Mouse (Mus musculus) cortical plate, adult 2 months (tissue): ENCODE measurements around the gene Nob1. TPM values are rescaled to one million over a fixed set of nuclear protein-coding genes. Genes with fewer than 3 reads are reported as not detected.
A peak's percentile ranks its signal among the peaks of the same experiment; 100 is the strongest.

Experiments used
- H3K27ac ChIP-seq: fragments of 200-500 bp; 2 replicates; pipeline ENCODE4 v1.5.1; 2012; ENCODE audit warnings: low read length, control low read depth, inconsistent platforms; ENCODE audit not compliant: insufficient read depth
- H3K4me1 ChIP-seq: fragments of 200-500 bp; 2 replicates; pipeline ENCODE4 v1.6.1; 2011; ENCODE audit warnings: low read length; ENCODE audit not compliant: control insufficient read depth, insufficient read depth
- H3K4me3 ChIP-seq: fragments of 200-500 bp; 2 replicates; pipeline ENCODE4 v1.5.1; 2011; ENCODE audit warnings: mild to moderate bottlenecking, low read length, control low read depth; ENCODE audit not compliant: insufficient read depth
- CTCF ChIP-seq: fragments of 200-500 bp; IDR thresholded peaks from 2 replicates; pipeline ENCODE4 v1.5.1; 2011; ENCODE audit warnings: mild to moderate bottlenecking, control low read depth, low read length; ENCODE audit not compliant: insufficient read depth; ENCODE audit errors: extremely low read depth
- POLR2A ChIP-seq: fragments of 200-500 bp; IDR thresholded peaks from 2 replicates; pipeline ENCODE4 v1.6.1; 2011; ENCODE audit warnings: mild to moderate bottlenecking, low read length, control low read depth; ENCODE audit not compliant: insufficient read depth; ENCODE audit errors: extremely low read depth
- polyA plus RNA-seq: library from polyadenylated mRNA; depleted of rRNA; stranded (reverse); fragments of >200 nt; gene quantifications from 2 replicates; pipeline ENCODE4 v1.2.3, GENCODE M21; 2012

Gene Nob1
- polyA plus RNA-seq, 1 experiment, result 54.1 TPM

DNA sequence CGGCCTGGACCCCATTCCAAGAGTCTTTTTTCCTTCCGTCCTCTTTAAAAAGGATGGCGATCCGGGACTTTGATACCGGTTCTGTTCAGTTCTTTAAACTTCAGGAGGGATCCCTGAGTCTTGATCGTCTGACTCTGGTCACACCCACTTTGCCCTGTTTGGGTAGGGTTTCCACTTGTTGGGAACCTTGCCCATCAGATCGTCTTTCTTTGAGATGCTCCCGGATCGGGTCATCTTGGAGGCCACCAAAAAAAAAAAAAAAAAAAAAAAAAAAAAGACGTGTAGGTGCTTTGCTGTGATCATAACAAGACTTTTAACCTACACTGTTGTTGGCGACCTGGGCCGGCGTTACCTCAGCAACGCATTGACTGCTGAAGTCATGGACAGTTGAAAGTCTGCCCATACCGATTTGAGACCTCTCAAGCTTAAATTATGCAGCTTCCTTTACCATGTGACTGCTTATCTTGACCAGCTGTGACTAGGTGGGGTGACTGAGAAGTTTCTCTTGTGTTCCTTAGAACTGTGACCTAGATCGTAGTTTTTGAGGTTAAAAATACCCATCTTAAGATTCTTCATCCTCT lies 12.1 kb upstream of the Nob1 start:
- Histone ChIP-seq H3K4me3 (peak overlapping the region; percentile 87), H3K4me1 (peaks cover 2% of the 10 kb centered on the region), H3K27ac (no peak overlapping the region)
- TF ChIP-seq POLR2A, result no peak
- no peak for TF ChIP-seq CTCF

GRCm38 (mm10) chr8:107435962-107436831 lies 11.3 kb upstream of the Nob1 start, which contains the start of gene Wwp2:
TSS of gene Wwp2 (plus strand) at chr8:107436365.
- Histone ChIP-seq H3K4me1 (peaks cover 2% of the 10 kb centered on the region), H3K4me3 (peak within 1 kb of the TSS; percentile 87), H3K27ac (no peak within 1 kb of the TSS)
- peak; percentile 43; the same call in 1 of the 2 replicates for TF ChIP-seq POLR2A
- TF ChIP-seq CTCF, result no peak

- Histone ChIP-seq H3K27ac (no peak overlapping the region), H3K4me1 (peaks cover 2% of the 10 kb centered on the region), H3K4me3 (peak overlapping the region; percentile 87; the same call in 1 of the 2 replicates)
- TF ChIP-seq POLR2A (no peak), CTCF (no peak)
Measured at GRCm38 (mm10) chr8:107435421-107435961, 10.6 kb upstream of the Nob1 start.

GRCm38 (mm10) chr8:107430821-107431220 lies 6.0 kb upstream of the Nob1 start:
- Histone ChIP-seq H3K4me3 (no peak overlapping the region), H3K4me1 (no peaks in the 10 kb centered on the region), H3K27ac (no peak overlapping the region)
- no peak for TF ChIP-seq CTCF
- no peak for TF ChIP-seq POLR2A

GRCm38 (mm10) chr8:107425230-107425597 lies 363 bp upstream of the Nob1 start:
- no peak overlapping the region for H3K27ac ChIP-seq
- TF ChIP-seq CTCF (no peak), POLR2A (no peak)
- peaks cover 2% of the 10 kb centered on the region; the same call in 1 of the 2 replicates for H3K4me1 ChIP-seq
- H3K4me3 ChIP-seq, result no peak overlapping the region; the same call in 1 of the 2 replicates

DNA sequence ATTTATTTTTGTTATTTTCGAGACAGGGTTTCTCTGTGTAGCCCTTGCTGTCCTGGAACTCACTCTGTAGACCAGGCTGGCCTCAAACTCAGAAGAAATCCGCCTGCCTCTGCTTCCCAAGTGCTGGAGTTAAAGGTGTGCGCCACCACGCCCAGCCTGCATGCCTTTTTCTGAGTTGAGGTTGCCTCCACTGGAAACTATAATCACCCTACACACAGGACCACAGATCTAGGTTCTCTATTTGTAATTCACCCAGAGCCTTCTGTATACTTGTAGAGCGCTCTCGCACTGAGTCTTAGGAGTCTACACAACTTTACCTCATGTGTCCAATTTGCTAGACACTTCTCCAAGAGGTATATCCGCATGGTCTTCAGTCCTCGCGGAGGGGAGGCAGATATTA lies 675 bp downstream of the Nob1 start:
- H3K27ac ChIP-seq, result no peak overlapping the region
- TF ChIP-seq CTCF (no peak), POLR2A (no peak)
- H3K4me3 ChIP-seq, result peak overlapping the region; percentile 75
- H3K4me1 ChIP-seq, result peaks cover 2% of the 10 kb centered on the region; the same call in 1 of the 2 replicates

DNA sequence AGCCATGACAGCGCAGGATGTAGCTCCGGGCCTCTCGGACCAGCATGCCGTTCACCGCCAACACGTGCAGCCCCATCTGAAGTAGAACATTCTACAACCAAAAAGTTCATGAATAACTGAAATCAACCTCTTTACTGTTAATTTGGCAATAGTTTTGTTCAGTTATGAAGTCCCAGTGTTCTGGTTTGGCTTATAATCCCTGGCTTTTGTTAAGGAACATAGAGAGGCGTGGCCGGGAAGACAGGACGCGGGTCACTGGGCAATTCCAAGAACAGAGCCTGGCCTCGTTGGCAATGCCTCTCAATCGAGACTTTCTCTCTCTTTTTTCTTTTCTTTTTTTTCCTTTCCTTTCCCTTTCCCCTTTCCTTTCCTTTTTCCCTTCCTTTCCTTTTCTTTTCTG lies 7.8 kb downstream of the Nob1 start:
- TF ChIP-seq CTCF (no peak), POLR2A (no peak)
- no peaks in the 10 kb centered on the region; the same call in 1 of the 2 replicates for H3K4me1 ChIP-seq
- no peak overlapping the region for H3K4me3 ChIP-seq
- no peak overlapping the region for H3K27ac ChIP-seq

DNA sequence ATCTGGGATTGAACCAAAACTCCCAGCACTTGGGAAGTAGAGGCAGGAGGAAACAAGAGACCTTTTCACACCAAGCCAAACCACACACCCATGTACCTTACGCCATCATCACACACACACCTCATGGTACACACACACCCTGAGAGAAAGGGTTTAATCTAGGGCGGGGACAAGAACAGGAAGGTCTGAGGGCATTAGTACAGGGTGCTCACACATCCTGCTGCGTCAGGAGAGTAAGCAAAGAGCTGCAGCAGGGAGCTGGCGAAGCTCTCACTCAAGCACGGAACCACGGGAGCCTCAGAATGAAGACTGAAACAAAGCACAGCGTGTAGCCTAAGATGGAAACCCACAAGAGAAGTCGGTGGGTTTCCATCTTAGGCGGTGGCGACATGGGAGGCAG lies 11.0 kb downstream of the Nob1 start:
- no peak overlapping the region for H3K4me3 ChIP-seq
- H3K4me1 ChIP-seq, result no peaks in the 10 kb centered on the region
- H3K27ac ChIP-seq, result no peak overlapping the region
- TF ChIP-seq CTCF, result no peak
- no peak for TF ChIP-seq POLR2A

DNA sequence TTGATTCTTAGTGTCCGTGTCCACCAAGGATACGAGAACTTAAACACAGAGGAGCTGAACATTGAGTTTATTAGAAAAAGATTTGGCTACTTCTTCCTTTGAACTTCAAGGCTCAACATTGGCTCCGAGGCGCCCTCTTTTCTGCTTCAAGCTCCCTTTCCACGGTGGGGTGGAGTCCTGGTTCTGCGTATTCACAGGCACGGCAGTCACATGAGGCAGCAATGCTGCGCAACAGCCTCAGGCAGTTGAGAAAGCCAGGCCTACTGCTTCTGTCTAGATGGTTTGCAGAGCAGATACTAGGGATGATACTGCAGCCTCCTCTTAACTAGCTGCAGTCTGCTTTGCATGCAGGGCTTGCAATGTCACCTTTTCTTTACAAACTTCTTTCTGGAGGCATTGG lies 12.3 kb downstream of the Nob1 start:
- no peak overlapping the region for H3K4me3 ChIP-seq
- TF ChIP-seq POLR2A, result no peak
- TF ChIP-seq CTCF, result no peak
- H3K27ac ChIP-seq, result no peak overlapping the region
- no peaks in the 10 kb centered on the region for H3K4me1 ChIP-seq
